Mouse (Mus musculus) G1E-ER4 (cell line): ENCODE results near the gene Zfp451. TPM values are rescaled to one million over a fixed set of nuclear protein-coding genes. Genes with fewer than 3 reads are reported as not detected.

Source experiments
- GATA1 ChIP-seq: IDR thresholded peaks from one replicate; pipeline ENCODE4 v1.8.0; 2012; ENCODE audit warnings: low read length, inconsistent platforms
- polyA plus RNA-seq: library from polyadenylated mRNA; stranded (reverse); fragments of >175 nt; gene quantifications from 2 replicates; pipeline ENCODE4 v1.2.3, GENCODE M21; 2012

Gene Zfp451
- polyA plus RNA-seq, 1 experiment = 31.1 TPM

DNA sequence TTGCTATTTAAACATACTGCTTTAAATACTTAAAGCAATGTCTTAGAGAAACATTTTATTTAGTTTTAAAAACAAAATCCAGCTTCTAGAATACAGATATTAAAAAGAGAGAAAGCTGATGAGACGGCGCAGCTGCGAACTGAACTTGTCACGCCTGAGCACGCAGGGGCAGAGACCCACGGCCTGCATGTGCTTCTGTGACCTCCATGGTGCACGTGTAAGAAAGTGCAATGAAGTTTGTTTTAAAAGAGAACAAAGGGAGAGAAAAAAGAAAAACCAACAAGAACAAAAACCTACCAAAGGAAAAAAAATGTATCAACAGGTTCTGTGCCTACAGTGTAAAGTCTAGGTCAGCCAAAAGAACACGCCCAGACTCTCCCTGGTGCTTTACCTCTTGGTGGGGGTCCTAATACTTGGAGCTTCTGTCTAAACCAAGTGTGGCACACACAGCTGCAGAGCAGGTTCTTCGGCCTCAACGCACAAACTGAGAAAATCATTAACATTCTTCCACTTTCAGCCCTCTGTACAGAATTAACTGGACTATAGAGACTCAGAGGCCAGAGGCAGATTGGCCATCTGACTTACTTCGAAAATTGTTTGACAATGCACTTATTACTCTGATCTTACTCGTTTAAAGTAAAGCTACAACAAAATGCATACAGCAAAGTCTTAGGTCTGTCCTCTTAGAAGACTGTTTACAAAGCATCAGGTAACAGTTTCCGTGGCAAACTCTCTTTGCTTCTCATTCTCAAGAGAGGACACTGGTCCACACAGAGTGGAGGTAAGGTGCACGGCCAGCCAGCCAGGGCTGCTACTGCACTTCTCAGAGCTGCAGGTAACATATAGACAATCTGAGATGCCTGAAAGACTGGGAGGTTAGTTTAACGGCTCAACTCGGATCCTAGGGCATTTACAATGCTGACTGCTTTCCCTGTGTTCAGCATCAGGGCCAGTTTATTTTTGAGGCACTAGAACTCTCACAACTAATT is 47.6 kb downstream of the Zfp451 start:
- TF ChIP-seq GATA1 = no peak

GRCm38 (mm10) chr1:33765468-33766080 is 48.8 kb downstream of the Zfp451 start:
- TF ChIP-seq GATA1 = no peak

- no peak for TF ChIP-seq GATA1
Measured at GRCm38 (mm10) chr1:33763826-33764225, 50.6 kb downstream of the Zfp451 start.

- no peak for TF ChIP-seq GATA1
Measured at GRCm38 (mm10) chr1:33758488-33758887, 55.9 kb downstream of the Zfp451 start.

- TF ChIP-seq GATA1 = no peak
Measured at GRCm38 (mm10) chr1:33757491-33758041, 56.8 kb downstream of the Zfp451 start, which contains the start of gene Bag2. Bag2 (minus strand) TSS chr1:33757795.

- TF ChIP-seq GATA1 = no peak
Measured at GRCm38 (mm10) chr1:33757033-33757413, 57.4 kb downstream of the Zfp451 start.

DNA sequence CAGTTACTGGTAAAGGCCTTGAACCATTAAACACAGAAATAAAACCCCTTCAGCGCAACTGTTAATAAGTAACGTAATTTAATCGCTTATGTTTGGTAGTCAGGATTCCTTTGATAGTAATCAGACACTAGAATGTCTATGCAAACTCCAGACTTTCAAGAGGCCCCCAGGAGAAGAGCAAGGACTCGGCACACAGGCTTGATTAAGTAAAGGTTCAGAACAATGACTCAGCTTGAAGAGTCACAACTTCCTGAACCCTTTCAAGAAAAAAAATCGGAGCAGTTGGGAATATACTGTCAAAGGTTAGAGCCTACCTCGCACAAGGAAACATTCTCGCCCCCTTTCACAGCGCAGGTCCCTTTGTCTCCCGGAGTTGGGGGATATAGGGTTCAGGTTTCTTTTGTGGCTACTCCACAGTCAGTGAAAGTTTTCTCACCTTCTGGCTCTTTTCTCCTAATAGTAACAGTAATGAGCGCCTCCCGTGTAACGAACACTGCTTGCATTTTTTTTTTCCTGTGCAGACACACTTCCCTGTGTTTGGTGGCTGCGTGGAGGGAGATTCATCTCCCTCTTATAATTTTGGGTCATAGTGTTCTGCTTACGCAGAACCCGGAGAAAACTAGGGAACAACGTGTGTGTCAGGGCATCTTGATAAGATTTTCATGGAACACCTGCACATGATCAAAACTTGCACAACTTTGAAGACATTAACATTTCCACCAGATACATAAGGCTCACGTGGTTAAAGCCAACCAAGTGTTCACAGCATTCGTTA is 58.0 kb downstream of the Zfp451 start:
- no peak for TF ChIP-seq GATA1

DNA sequence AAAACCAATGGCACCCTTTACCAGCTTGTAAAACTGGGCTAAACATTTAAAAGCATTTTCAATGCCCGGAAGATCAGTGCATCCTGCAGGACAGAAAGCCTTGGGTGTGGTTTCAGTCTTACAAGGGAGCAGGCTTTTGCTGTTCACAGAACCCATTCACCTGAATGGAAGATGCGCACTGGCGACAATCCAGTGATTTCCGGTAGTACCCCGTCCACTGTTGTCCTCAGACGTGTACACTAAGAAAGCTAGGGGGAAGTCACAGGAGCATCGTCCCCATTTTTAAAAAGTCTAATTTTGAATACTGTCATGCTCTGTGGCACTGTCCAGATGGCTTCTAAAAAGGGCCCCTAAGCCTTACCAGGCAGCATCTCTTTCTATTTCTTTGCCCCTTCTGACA is 58.6 kb downstream of the Zfp451 start:
- no peak for TF ChIP-seq GATA1

GRCm38 (mm10) chr1:33754965-33755735 is 59.2 kb downstream of the Zfp451 start:
- no peak for TF ChIP-seq GATA1

DNA sequence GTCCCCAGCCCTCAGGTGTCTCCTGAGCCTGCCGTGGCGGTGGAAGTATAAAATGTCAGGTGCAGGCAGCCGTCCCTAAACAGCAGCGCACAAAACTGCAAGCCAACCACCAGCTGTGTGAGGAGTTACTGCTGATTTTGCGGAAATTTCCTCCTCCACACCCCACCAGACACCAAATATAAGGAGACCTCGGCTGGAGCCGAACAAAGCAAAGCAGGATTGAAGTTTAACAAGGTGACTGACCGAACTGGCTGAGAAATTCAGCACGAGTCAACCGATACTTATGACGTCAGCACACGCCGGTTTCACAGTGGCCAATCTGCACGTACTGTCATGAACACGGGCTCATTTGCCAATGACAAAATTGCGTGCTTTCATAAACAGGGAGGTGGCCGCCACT is 60.3 kb downstream of the Zfp451 start:
- TF ChIP-seq GATA1 = no peak

- TF ChIP-seq GATA1 = no peak
Measured at GRCm38 (mm10) chr1:33751283-33751682, 63.1 kb downstream of the Zfp451 start.

DNA sequence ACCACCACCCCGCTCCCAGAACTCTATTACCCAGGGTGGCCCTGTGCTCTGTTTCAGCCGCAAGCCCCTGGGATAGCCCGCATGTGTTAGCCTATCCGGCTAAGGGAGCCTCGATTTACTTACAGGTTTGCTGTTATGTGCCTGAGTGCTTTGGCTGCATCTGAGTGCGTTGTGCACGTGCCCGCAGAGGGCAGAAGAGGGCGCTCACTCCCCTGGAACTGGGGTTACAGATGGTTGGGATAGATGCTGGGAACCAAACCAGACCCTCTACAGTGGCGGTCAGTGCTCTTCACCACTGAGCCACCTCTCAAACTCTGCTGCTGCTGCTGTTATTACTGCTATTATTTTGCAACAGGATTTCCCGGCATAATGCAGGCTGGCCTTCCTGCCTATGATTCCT is 65.3 kb downstream of the Zfp451 start:
- TF ChIP-seq GATA1 = no peak

DNA sequence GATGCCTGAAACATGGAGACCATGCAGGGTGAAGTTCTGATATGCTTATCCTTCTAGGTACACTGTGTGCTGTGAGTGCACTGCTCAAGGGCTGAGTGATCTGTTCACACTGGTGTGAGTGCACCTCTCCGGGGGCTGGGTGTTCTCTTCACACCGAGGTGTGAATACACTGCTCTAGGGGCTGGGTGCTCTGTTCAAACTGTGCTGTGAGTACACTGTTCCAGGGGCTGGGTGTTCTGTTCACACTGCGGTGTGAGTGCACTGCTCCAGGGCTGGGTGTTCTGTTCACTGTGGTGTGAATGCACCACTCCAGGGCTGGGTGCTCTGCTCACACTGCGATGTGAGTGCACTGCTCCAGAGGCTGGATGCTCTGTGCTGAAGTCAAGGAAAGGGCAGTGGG is 68.5 kb downstream of the Zfp451 start:
- no peak for TF ChIP-seq GATA1

DNA sequence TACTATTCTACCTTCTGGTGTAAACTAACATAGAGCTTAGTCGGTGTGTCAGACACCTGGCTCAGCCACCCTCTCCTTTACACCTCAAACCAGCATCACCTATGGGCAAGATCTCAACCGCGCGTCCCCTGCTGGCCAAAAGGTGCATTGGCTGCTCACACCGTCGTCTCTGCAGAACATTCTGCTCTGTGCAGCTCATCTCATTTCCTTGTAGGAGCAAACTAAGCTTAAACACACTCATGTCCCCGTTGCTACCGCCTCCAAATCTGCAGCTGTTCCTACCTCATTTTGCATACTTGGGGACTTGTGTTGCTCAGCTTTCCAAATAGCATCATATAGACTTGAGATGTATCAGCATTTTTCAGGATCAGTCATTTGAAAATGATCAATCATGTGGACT is 71.5 kb downstream of the Zfp451 start:
- TF ChIP-seq GATA1 = no peak

DNA sequence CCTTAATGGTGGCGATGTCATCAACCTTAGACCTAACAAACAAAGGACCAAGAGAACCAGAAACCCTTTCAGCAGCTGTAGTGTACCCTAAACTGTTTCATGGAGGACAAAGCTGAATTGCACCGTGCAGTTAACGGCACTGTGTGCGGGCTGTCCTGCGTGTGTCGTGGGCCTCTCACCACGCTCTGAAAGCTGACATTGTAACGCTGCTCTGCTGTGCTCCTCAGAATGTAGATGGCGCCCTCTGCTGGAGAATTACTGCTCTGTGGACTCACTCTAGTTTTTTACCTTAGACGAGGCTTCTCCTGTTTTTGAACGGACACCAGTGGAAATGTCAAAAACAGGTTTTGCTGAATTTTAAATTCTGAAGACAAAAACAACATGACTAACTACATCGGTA is 75.1 kb downstream of the Zfp451 start:
- TF ChIP-seq GATA1 = no peak
